8 mouse cellular contexts compared by ENCODE assay signal in the genomic region with DNA sequence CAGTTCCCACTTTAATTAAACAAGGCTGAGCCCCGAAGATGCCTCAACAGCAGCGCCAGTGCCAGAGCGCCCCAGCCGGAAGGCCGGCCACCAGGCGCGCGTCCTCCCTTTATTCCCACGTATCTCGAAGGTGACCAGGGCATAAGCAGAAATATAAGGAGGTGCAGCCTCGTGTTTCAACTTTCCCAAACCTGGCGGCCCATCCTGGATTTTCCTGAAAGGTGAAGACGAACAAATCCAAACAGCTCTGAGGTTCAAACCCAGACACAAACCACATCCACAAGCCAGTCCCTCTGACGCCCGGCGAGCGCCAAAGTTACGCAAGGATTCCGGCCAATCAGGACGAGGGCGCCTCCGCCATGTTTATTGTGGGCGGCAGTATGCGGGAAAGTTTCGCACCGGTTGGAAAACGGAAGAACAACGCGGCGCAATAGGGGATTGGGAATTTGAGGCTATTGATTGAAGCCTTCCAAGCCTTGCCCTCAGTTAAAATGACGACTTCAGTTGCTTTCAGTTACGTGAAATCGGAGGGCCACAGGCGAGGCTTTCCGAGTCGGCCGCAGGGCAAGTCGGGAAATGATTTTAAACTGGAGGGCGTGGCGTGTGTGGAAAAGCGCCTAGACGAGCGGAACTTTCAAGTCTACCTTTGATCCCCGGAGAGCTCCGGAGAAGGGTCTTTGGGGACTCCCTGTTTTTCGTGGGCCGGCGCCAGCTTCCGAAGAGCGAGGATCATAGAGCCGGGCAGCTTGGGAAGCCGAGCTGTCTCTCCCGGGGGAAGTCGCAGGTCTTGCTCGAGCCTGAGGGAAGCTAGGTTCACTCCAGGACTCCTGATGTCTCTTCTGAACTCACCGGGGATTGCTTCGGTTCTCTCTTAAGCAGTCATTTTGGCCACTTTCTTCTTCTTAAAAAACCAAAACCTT. TPM values are rescaled to one million over a fixed set of nuclear protein-coding genes. Genes with fewer than 3 reads are reported as not detected.
A peak's percentile ranks its signal among the peaks of the same experiment; 100 is the strongest.
DNase-seq lines count a peak whose midpoint lies in the region; ATAC-seq and TF ChIP-seq lines count a peak whose summit lies in the region.

Dars2 (minus strand) TSS at position 307 of the 920 bp plus-strand sequence.
Cenpl (plus strand) TSS at position 362 of the 920 bp plus-strand sequence.

- H3K4me2 ChIP-seq in embryonic facial prominence, embryonic 13.5 days: peak within 1 kb of the TSS; percentile 79
- peak within 1 kb of the TSS; percentile 78 for H3K4me2 ChIP-seq in limb, embryonic 12.5 days
- peak within 1 kb of the TSS; percentile 88 for H3K4me2 ChIP-seq in midbrain, embryonic 15.5 days

- TF ChIP-seq POLR2A in kidney, adult 2 months (IDR thresholded peaks at IDR 0.05; ENCODE audit: low read depth, low read length): no peak
- no peak for TF ChIP-seq POLR2A in spleen, adult 2 months (IDR thresholded peaks at IDR 0.05; ENCODE audit: low read depth, low read length)

- no peaks in the 10 kb centered on the region for H3K27me3 ChIP-seq in embryonic facial prominence, embryonic 13.5 days
- no peaks in the 10 kb centered on the region for H3K27me3 ChIP-seq in kidney, adult 2 months (replicated peaks; ENCODE audit: control insufficient read depth, insufficient read depth, low read length)
- no peaks in the 10 kb centered on the region for H3K27me3 ChIP-seq in limb, embryonic 12.5 days
- no peaks in the 10 kb centered on the region for H3K27me3 ChIP-seq in midbrain, embryonic 15.5 days (replicated peaks)
- no peaks in the 10 kb centered on the region for H3K27me3 ChIP-seq in spleen, adult 2 months (ENCODE audit: control insufficient read depth, insufficient read depth, low read length)

- peaks cover 7% of the 10 kb centered on the region; the same call in 1 of the 2 replicates for H3K36me3 ChIP-seq in embryonic facial prominence, embryonic 13.5 days
- no peaks in the 10 kb centered on the region for H3K36me3 ChIP-seq in kidney, adult 2 months (ENCODE audit: control insufficient read depth, insufficient read depth, low read length)
- peaks cover 7% of the 10 kb centered on the region; the same call in 1 of the 2 replicates for H3K36me3 ChIP-seq in limb, embryonic 12.5 days
- H3K36me3 ChIP-seq in midbrain, embryonic 15.5 days (replicated peaks): no peaks in the 10 kb centered on the region
- no peaks in the 10 kb centered on the region; the same call in 1 of the 2 replicates for H3K36me3 ChIP-seq in spleen, adult 2 months (ENCODE audit: control insufficient read depth, insufficient read depth, low read length)

- under 1% methylated on average over 57 of the region's 57 CpGs for WGBS in embryonic facial prominence, embryonic 13.5 days
- WGBS in kidney, adult 2 months: under 1% methylated on average over 57 of the region's 57 CpGs
- under 1% methylated on average over 57 of the region's 57 CpGs for WGBS in limb, embryonic 12.5 days
- under 1% methylated on average over 57 of the region's 57 CpGs for WGBS in midbrain, embryonic 15.5 days
- under 1% methylated on average over 57 of the region's 57 CpGs for WGBS in spleen, adult 2 months

- H3K9me3 ChIP-seq in embryonic facial prominence, embryonic 13.5 days: no peaks in the 10 kb centered on the region
- no peaks in the 10 kb centered on the region for H3K9me3 ChIP-seq in limb, embryonic 12.5 days
- no peaks in the 10 kb centered on the region for H3K9me3 ChIP-seq in midbrain, embryonic 15.5 days

- TF ChIP-seq CTCF in kidney, adult 2 months (conservative IDR thresholded peaks at IDR 0.05; ENCODE audit: insufficient read depth, insufficient read length, low read depth, low read length): 0 out of 2 replicates have a peak, but pooled peaks have one; percentile 9
- TF ChIP-seq CTCF in spleen, adult 2 months (IDR thresholded peaks at IDR 0.05; ENCODE audit: extremely low read depth, insufficient read depth, insufficient read length, insufficient replicate concordance): no peak

- peaks cover 26% of the 10 kb centered on the region for H3K4me1 ChIP-seq in embryonic facial prominence, embryonic 13.5 days
- peaks cover 15% of the 10 kb centered on the region for H3K4me1 ChIP-seq in kidney, adult 2 months (ENCODE audit: control insufficient read depth, insufficient read depth, low read length)
- H3K4me1 ChIP-seq in limb, embryonic 12.5 days (replicated peaks): peaks cover 27% of the 10 kb centered on the region
- H3K4me1 ChIP-seq in midbrain, embryonic 15.5 days: peaks cover 44% of the 10 kb centered on the region
- H3K4me1 ChIP-seq in spleen, adult 2 months (ENCODE audit: control insufficient read depth, insufficient read depth, insufficient read length): peaks cover 15% of the 10 kb centered on the region

- DNase-seq in 3134 (ENCODE audit: extremely low read depth, insufficient read length, low spot score): peak; percentile 94
- DNase-seq in adrenal gland, postnatal 36 days: peak; percentile 96 to 98
- DNase-seq in heart, adult 18-20 months: peak; percentile 98
- peak; percentile 99 for DNase-seq in kidney, adult 2 months
- DNase-seq in spleen, adult 2 months (ENCODE audit: low read depth in 1 of 2, low spot score in 2 of 2): peak; percentile 91

- H3K9ac ChIP-seq in embryonic facial prominence, embryonic 13.5 days: peak within 1 kb of the TSS; percentile 86
- H3K9ac ChIP-seq in limb, embryonic 12.5 days (replicated peaks): peak within 1 kb of the TSS; percentile 70
- peak within 1 kb of the TSS; percentile 74 for H3K9ac ChIP-seq in midbrain, embryonic 15.5 days

- peak within 1 kb of the TSS; percentile 78 for H3K27ac ChIP-seq in embryonic facial prominence, embryonic 13.5 days
- peak within 1 kb of the TSS; percentile 54; the same call in 1 of the 2 replicates for H3K27ac ChIP-seq in kidney, adult 2 months (ENCODE audit: insufficient read depth, low read depth, low read length)
- H3K27ac ChIP-seq in limb, embryonic 12.5 days: peak within 1 kb of the TSS; percentile 64
- peak within 1 kb of the TSS; percentile 77 for H3K27ac ChIP-seq in midbrain, embryonic 15.5 days
- peak within 1 kb of the TSS; percentile 72 for H3K27ac ChIP-seq in spleen, adult 2 months (ENCODE audit: insufficient read depth, low read length)

- H3K4me3 ChIP-seq in embryonic facial prominence, embryonic 13.5 days: peak within 1 kb of the TSS; percentile 67
- H3K4me3 ChIP-seq in kidney, adult 2 months (ENCODE audit: insufficient read depth, low read depth, low read length): peak within 1 kb of the TSS; percentile 74
- peak within 1 kb of the TSS; percentile 59 for H3K4me3 ChIP-seq in limb, embryonic 12.5 days (replicated peaks)
- peak within 1 kb of the TSS; percentile 67 for H3K4me3 ChIP-seq in midbrain, embryonic 15.5 days
- H3K4me3 ChIP-seq in spleen, adult 2 months (ENCODE audit: extremely low read depth, insufficient read depth, insufficient read length): peak within 1 kb of the TSS; percentile 73

- peak; percentile 96 for ATAC-seq in embryonic facial prominence, embryonic 13.5 days (ENCODE audit: insufficient number of reproducible peaks, insufficient read depth, low FRiP score, low TSS enrichment, low read depth)
- peak; percentile 97 for ATAC-seq in limb, embryonic 12.5 days (ENCODE audit: insufficient number of reproducible peaks, insufficient read depth, low FRiP score, low TSS enrichment, low read depth)
- peak; percentile 99 for ATAC-seq in midbrain, embryonic 15.5 days (replicated peaks)

RNA-seq across cellular contexts. Expression of gene Dars2, which starts in this region (rescaled TPM):
- 10 to 100 TPM; 27.2 to 34.2 TPM for total RNA-seq in adrenal gland, postnatal 36 days (2021)
- polyA plus RNA-seq in embryonic facial prominence, embryonic 13.5 days (2015; fragmentation: Nextera tagmentation; extraction: Ambion mirVana): 26.2 TPM in 2 replicates
- total RNA-seq in heart, adult 18-20 months (2021): 10 to 100 TPM; 25.3 to 28.4 TPM
- polyA plus RNA-seq in kidney, adult 2 months (2012; rRNA removed): 17.9 and 19.1 TPM in 2 replicates
- 35.7 and 37.5 TPM in 2 replicates for polyA plus RNA-seq in limb, embryonic 12.5 days (2016; fragmentation: Nextera tagmentation; extraction: Ambion mirVana)
- polyA plus RNA-seq in midbrain, embryonic 15.5 days (2015; fragmentation: Nextera tagmentation; extraction: Ambion mirVana): 24.4 and 24.8 TPM in 2 replicates
- polyA plus RNA-seq in spleen, adult 2 months (2012; rRNA removed): 5.6 and 6.5 TPM in 2 replicates

RNA-seq across cellular contexts. Expression of gene Cenpl, which starts in this region (rescaled TPM):
- 1 to 10 TPM; 2.8 to 3.8 TPM for total RNA-seq in adrenal gland, postnatal 36 days (2021)
- 36.1 and 36.2 TPM in 2 replicates for polyA plus RNA-seq in embryonic facial prominence, embryonic 13.5 days (2015; fragmentation: Nextera tagmentation; extraction: Ambion mirVana)
- 1 to 10 TPM; 1.0 to 1.2 TPM for total RNA-seq in heart, adult 18-20 months (2021)
- polyA plus RNA-seq in kidney, adult 2 months (2012; rRNA removed): 1.2 and 1.6 TPM in 2 replicates
- polyA plus RNA-seq in limb, embryonic 12.5 days (2016; fragmentation: Nextera tagmentation; extraction: Ambion mirVana): 40.4 and 40.7 TPM in 2 replicates
- polyA plus RNA-seq in midbrain, embryonic 15.5 days (2015; fragmentation: Nextera tagmentation; extraction: Ambion mirVana): 10.0 and 12.2 TPM in 2 replicates
- 1.2 and 1.4 TPM in 2 replicates for polyA plus RNA-seq in spleen, adult 2 months (2012; rRNA removed)

Comparison
In these comparisons a context has a peak if more than half of its experiments do, and no peak if none do; other contexts are left out.
1. Peak in every context shown above with its lines: DNase-seq, ATAC-seq, H3K4me3 ChIP-seq and H3K27ac ChIP-seq.